Mouse (Mus musculus): ENCODE results near the gene Med9. TPM values are rescaled to one million over a fixed set of nuclear protein-coding genes. Genes with fewer than 3 reads are reported as not detected.

Gene Med9
- total RNA-seq, 2 experiments from 2014 or later: 25.0 to 28.3 TPM

- DNase-seq (ENCODE audit: low spot score in 2 of 2): no peak
These were observed 43.4 kb downstream of the Med9 start for GRCm38 (mm10) chr11:59991365-59991764.

GRCm38 (mm10) chr11:59994318-59994717 is 46.3 kb downstream of the Med9 start:
- no peak for DNase-seq (ENCODE audit: low spot score in 2 of 2)

GRCm38 (mm10) chr11:60001231-60001980 is 53.4 kb downstream of the Med9 start:
- no peak for DNase-seq (ENCODE audit: low spot score in 2 of 2)

- no peak for DNase-seq (ENCODE audit: low spot score in 2 of 2)
These were observed 55.8 kb downstream of the Med9 start for GRCm38 (mm10) chr11:60003811-60004210.

GRCm38 (mm10) chr11:60004716-60005115 is 56.7 kb downstream of the Med9 start:
- no peak for DNase-seq (ENCODE audit: low spot score in 2 of 2)

GRCm38 (mm10) chr11:60005866-60006265 is 57.9 kb downstream of the Med9 start:
- no peak for DNase-seq (ENCODE audit: low spot score in 2 of 2)

GRCm38 (mm10) chr11:60009451-60009850 is 61.4 kb downstream of the Med9 start:
- DNase-seq (ENCODE audit: low spot score in 2 of 2): no peak

- DNase-seq (ENCODE audit: low spot score in 2 of 2): no peak
These were observed 63.5 kb downstream of the Med9 start for GRCm38 (mm10) chr11:60011516-60011915.

Other genes with a start within 250 kb of the Med9 start
- gene Pld6, start 160.6 kb upstream of the Med9 start, total RNA-seq (2021): under 1 TPM; 0.66 to 0.96 TPM
- 10 to 100 TPM; 30.8 to 33.2 TPM for gene Flcn, start 138.2 kb upstream of the Med9 start, total RNA-seq (2021)
- 10 to 100 TPM; 50.3 to 53.9 TPM for gene Nt5m, start 108.8 kb upstream of the Med9 start, total RNA-seq (2021)
- gene Cops3, start 108.4 kb upstream of the Med9 start, total RNA-seq (2021): 10 to 100 TPM; 72.1 to 76.4 TPM
- gene Rasd1, start 16.7 kb downstream of the Med9 start, total RNA-seq (2021): 10 to 100 TPM; 12.2 to 14.2 TPM
- 1 to 10 TPM; 6.5 to 7.1 TPM for gene Pemt, start 98.3 kb downstream of the Med9 start, total RNA-seq (2021)
- 10 to 100 TPM; 70.7 to 83.2 TPM for gene Rai1, start 156.8 kb downstream of the Med9 start, total RNA-seq (2021)

Measured in layer of hippocampus, postnatal 10 days (tissue).